Mouse (Mus musculus): ENCODE results near the gene Gm17387. TPM values are rescaled to one million over a fixed set of nuclear protein-coding genes. Genes with fewer than 3 reads are reported as not detected.

Gm17387 gene
- polyA plus RNA-seq, 1 experiment from 2014 or later: not detected

DNA sequence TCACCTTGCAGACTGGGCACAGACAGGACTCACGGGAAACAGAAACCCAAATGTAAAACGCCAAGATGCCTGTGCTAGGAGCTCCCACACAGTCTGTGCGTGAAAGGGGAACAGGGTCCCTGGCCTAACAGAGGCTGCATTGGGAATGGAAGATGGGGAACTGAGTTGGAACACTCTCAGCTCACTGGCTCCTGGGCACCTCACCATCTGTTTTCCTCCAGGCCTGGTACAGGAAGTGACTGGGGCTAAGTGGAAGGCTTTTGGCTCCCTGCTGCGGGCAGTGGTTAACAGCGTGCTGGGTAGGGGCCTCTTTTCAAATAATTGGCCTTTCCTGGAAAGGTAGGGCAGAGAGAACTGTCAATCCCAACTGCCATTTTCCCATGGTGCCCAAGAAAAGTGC, 38.3 kb upstream of the Gm17387 start:
- Histone ChIP-seq H3K4me1 (replicated peaks; ENCODE audit: control insufficient read depth, insufficient read depth, low read length) (no peaks in the 10 kb centered on the region), H3K4me3 (ENCODE audit: low read depth, low read length) (no peak overlapping the region), H3K36me3 (ENCODE audit: control insufficient read depth, insufficient read depth) (no peaks in the 10 kb centered on the region), H3K9ac (ENCODE audit: low read depth, low read length) (no peak overlapping the region), H3K27me3 (replicated peaks; ENCODE audit: control insufficient read depth, insufficient read depth, low read length) (no peaks in the 10 kb centered on the region), H3K9me3 (ENCODE audit: control insufficient read depth) (no peaks in the 10 kb centered on the region), H3K27ac (ENCODE audit: low read depth, low read length) (no peak overlapping the region), H3K4me2 (replicated peaks; ENCODE audit: low read depth) (no peak overlapping the region)
- TF ChIP-seq CTCF (IDR thresholded peaks at IDR 0.05; ENCODE audit: low read depth): no peak
- no peak for ATAC-seq
- 71% methylated on average over 5 of the region's 5 CpGs for WGBS

DNA sequence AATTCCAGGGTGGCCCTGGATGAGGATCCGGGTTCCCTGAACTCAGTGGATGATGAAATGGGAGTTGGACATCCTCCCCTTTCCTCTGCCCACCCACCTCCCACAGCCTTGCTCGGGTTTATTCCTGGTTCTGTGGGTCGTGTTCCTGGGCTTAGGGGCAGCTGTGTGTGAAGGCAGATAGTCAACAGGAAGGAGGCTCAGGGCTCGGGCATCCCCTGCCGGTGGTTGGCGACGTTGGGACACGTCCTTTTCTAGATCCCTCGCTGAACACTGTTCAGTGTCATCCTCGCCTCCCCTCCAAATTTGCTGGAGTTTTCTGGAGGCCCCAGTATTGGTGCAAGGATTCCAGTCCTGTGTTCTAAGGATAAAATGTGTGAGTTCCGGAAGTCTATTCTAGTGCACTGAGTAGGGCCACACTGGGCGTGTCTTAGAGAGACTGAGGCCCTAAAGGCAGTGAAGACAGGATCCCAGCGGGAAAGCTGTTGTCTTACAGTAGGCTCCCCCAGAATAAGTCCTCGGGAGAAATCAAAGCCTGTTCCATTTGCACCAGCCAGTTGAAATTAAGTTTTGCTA, 37.7 kb upstream of the Gm17387 start:
- no peak for ATAC-seq
- WGBS: 89% methylated on average over 14 of the region's 14 CpGs
- H3K27me3 ChIP-seq (replicated peaks; ENCODE audit: control insufficient read depth, insufficient read depth, low read length): no peaks in the 10 kb centered on the region
- H3K4me3 ChIP-seq (ENCODE audit: low read depth, low read length): no peak overlapping the region
- H3K4me1 ChIP-seq (replicated peaks; ENCODE audit: control insufficient read depth, insufficient read depth, low read length): no peaks in the 10 kb centered on the region
- H3K27ac ChIP-seq (ENCODE audit: low read depth, low read length): no peak overlapping the region
- H3K9ac ChIP-seq (ENCODE audit: low read depth, low read length): no peak overlapping the region
- no peaks in the 10 kb centered on the region for H3K9me3 ChIP-seq (ENCODE audit: control insufficient read depth)
- no peaks in the 10 kb centered on the region for H3K36me3 ChIP-seq (ENCODE audit: control insufficient read depth, insufficient read depth)
- no peak overlapping the region for H3K4me2 ChIP-seq (replicated peaks; ENCODE audit: low read depth)
- no peak for TF ChIP-seq CTCF (IDR thresholded peaks at IDR 0.05; ENCODE audit: low read depth)

DNA sequence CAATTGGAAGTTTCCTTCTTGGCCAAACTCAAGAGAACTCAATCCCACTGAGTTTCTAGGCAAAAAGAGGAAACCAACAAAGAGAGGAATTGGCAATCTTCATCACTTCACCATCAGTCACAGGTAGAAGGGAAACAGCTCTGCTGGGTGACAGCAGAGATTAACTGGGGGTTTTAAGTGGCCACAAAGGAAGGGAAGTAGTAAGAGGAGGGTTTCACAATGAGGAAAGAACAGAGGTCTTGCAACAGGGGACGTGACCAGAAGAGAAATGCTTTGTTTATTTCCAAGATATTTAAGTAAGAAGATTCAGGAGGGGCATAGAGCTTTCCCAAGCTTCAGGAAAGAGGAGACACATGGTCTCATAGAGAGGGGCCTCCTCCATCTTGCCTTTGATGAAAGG, 31.1 kb upstream of the Gm17387 start:
- no peaks in the 10 kb centered on the region for H3K27me3 ChIP-seq (replicated peaks; ENCODE audit: control insufficient read depth, insufficient read depth, low read length)
- H3K4me3 ChIP-seq (ENCODE audit: low read depth, low read length): no peak overlapping the region
- no peaks in the 10 kb centered on the region for H3K9me3 ChIP-seq (ENCODE audit: control insufficient read depth)
- no peaks in the 10 kb centered on the region for H3K4me1 ChIP-seq (replicated peaks; ENCODE audit: control insufficient read depth, insufficient read depth, low read length)
- no peak for TF ChIP-seq CTCF (IDR thresholded peaks at IDR 0.05; ENCODE audit: low read depth)
- no peak overlapping the region for H3K27ac ChIP-seq (ENCODE audit: low read depth, low read length)
- H3K4me2 ChIP-seq (replicated peaks; ENCODE audit: low read depth): no peak overlapping the region
- no peak for ATAC-seq
- no peak overlapping the region for H3K9ac ChIP-seq (ENCODE audit: low read depth, low read length)
- WGBS: 47% methylated on average over 1 of the region's 1 CpGs
- no peaks in the 10 kb centered on the region for H3K36me3 ChIP-seq (ENCODE audit: control insufficient read depth, insufficient read depth)

DNA sequence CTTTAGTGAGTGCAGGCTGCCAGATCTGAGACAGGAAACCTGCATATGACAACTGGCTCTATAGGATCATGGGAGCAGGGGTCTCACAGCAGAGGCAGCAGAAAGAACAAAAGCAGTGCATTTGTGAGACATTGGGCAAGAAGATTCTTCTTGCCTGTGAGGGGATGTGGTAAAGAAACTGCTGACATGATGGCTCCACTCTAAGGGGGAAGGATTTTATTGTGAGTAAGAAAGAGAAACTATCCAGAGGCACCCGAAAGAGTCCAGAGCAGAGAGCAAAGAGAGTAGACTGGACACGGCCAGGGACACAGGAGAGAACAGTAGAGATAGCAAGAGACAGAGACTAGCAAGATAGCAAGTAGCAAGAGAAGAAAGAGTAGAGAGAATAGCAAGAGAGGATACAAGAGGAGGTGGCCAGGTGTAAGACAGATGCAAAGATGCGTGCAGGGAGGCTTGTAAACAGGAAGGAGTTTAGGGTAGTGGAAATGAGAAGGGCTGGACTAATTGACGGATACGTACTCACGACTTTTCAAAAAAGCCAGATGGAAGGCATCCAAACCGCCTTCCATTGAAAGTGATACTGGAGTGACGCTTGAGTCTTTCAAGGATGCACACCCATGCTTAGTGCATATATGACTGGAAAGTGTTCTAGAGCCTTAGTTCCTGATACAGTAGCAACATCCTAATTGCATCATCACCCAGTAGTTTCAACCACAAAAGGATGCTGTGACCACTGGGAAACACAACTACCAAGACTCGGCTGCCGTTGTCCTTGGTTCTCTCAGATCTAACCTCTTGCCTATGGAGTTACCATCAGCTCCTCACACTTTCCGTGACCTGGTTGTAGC, 29.9 kb upstream of the Gm17387 start:
- Histone ChIP-seq H3K4me2 (replicated peaks; ENCODE audit: low read depth) (no peak overlapping the region), H3K27me3 (replicated peaks; ENCODE audit: control insufficient read depth, insufficient read depth, low read length) (no peaks in the 10 kb centered on the region), H3K4me3 (ENCODE audit: low read depth, low read length) (no peak overlapping the region), H3K4me1 (replicated peaks; ENCODE audit: control insufficient read depth, insufficient read depth, low read length) (no peaks in the 10 kb centered on the region), H3K9me3 (ENCODE audit: control insufficient read depth) (no peaks in the 10 kb centered on the region), H3K27ac (ENCODE audit: low read depth, low read length) (no peak overlapping the region; the same call in 1 of the 2 replicates), H3K9ac (ENCODE audit: low read depth, low read length) (no peak overlapping the region), H3K36me3 (ENCODE audit: control insufficient read depth, insufficient read depth) (no peaks in the 10 kb centered on the region)
- ATAC-seq: no peak
- no peak for TF ChIP-seq CTCF (IDR thresholded peaks at IDR 0.05; ENCODE audit: low read depth)
- WGBS: 79% methylated on average over 11 of the region's 11 CpGs

DNA sequence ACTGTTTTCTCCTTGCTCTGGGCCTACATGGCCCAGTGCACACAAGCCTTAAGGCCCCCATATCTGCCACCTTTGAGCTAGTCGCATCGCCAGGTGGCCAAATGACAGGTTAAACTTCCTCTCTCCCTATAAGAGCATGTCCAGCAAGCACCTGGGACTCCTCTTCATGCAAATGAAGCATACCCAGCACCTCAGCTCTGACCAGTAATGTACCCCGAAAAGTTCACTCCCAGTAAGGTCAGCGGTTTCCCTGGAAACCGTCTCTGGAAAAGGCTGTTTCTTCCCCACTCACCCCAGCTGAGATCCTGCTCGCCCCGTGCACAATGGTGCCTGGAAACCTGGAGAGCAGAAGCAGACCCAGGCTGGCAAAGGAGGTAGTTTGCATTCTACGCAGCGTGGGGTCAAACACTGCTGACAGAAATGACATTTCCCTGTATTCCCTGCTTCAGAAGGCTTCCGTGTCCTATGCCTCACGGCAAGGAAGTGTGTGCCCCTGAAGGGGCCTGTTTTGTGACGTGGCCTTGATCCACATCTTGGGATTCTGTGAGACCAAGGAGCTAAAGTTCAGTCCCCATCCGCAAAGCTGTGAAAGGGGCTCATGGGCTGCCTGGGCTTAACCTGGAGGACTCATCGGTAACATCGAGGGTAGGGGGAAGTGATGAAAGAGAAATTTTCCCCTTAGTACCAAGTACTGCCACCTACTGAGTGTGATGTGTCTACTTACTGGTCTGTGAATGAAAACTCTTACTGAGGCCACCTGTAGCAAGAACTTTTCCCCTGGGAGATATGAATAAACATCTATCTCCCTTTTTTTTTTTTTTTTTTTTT, 27.8 kb upstream of the Gm17387 start:
- Histone ChIP-seq H3K27me3 (replicated peaks; ENCODE audit: control insufficient read depth, insufficient read depth, low read length) (no peaks in the 10 kb centered on the region), H3K27ac (ENCODE audit: low read depth, low read length) (no peak overlapping the region), H3K9ac (ENCODE audit: low read depth, low read length) (no peak overlapping the region), H3K4me1 (replicated peaks; ENCODE audit: control insufficient read depth, insufficient read depth, low read length) (no peaks in the 10 kb centered on the region), H3K4me2 (replicated peaks; ENCODE audit: low read depth) (no peak overlapping the region), H3K9me3 (ENCODE audit: control insufficient read depth) (no peaks in the 10 kb centered on the region), H3K36me3 (ENCODE audit: control insufficient read depth, insufficient read depth) (no peaks in the 10 kb centered on the region), H3K4me3 (ENCODE audit: low read depth, low read length) (no peak overlapping the region)
- no peak for ATAC-seq
- no peak for TF ChIP-seq CTCF (IDR thresholded peaks at IDR 0.05; ENCODE audit: low read depth)
- WGBS: 80% methylated on average over 15 of the region's 15 CpGs
